ENCODE assay signal across 25 mouse cellular contexts in the genomic region with DNA sequence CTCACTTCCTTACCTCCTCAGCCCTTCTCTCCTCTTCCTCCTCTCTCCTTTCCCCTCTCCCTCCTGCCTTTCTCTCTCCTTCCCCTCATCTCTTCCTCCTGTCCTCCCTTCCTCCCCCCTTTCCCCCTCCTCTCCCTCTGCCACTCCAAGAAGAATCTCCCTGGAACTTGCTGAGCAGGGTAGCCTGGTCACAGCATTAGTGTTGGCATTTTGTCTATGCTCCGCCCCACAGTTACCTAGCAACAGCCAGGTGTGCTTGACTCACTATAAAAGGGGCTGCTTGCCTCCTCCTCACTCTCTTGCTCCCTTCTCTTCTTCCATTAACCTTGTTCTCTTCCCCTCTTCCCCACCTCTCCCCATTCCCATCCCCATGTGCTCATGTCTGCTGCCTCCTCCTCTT.
"Had no signal": no experiment of that assay in that cellular context is flagged by ENCODE, and none has a peak within 500 bp of the region (broad histone marks: within the 10 kb centered on the region; RNA-seq: fewer than 3 reads in every experiment).

No protein-coding gene starts in this region.

- H3K4me1 ChIP-seq: heart, embryonic 13.5 days; heart, embryonic 15.5 days; intestine, embryonic 15.5 days; limb, embryonic 10.5 days; limb, embryonic 12.5 days had no signal

- H3K9me3 ChIP-seq: heart, embryonic 15.5 days; hindbrain, embryonic 10.5 days; intestine, embryonic 15.5 days; limb, embryonic 10.5 days; limb, embryonic 12.5 days had no signal

- H3K27ac ChIP-seq: heart, adult 2 months; heart, embryonic 13.5 days; heart, embryonic 15.5 days; hindbrain, embryonic 10.5 days; hindbrain, embryonic 12.5 days; hindbrain, embryonic 14.5 days; intestine, embryonic 15.5 days; left cerebral cortex, adult 2 months; limb, embryonic 10.5 days; limb, embryonic 12.5 days had no signal

- H3K4me2 ChIP-seq: heart, embryonic 11.5 days; heart, embryonic 13.5 days; heart, embryonic 15.5 days; hindbrain, embryonic 12.5 days; hindbrain, embryonic 14.5 days; intestine, embryonic 15.5 days; limb, embryonic 12.5 days; liver, embryonic 11.5 days had no signal

- H3K36me3 ChIP-seq: heart, embryonic 13.5 days; heart, embryonic 15.5 days; hindbrain, embryonic 10.5 days; hindbrain, embryonic 12.5 days; intestine, embryonic 15.5 days; limb, embryonic 10.5 days; limb, embryonic 12.5 days had no signal

- H3K4me3 ChIP-seq: heart, adult 2 months; heart, embryonic 13.5 days; heart, embryonic 15.5 days; hindbrain, embryonic 10.5 days; hindbrain, embryonic 12.5 days; intestine, embryonic 15.5 days; layer of hippocampus, adult 2 months; left cerebral cortex, adult 2 months; limb, embryonic 10.5 days; limb, embryonic 12.5 days had no signal

- DNase-seq: gastrocnemius, postnatal 14 days; gastrocnemius, postnatal 36 days; heart, adult 2 months; heart, postnatal 4 days; kidney, adult 18-20 months; kidney, adult 8-10 months; kidney, postnatal 10 days; kidney, postnatal 25 days; kidney, postnatal 4 days; liver had no signal

- H3K9ac ChIP-seq: heart, embryonic 13.5 days; heart, embryonic 15.5 days; hindbrain, embryonic 12.5 days; hindbrain, embryonic 14.5 days; intestine, embryonic 15.5 days; limb, embryonic 12.5 days had no signal

- H3K27me3 ChIP-seq: heart, embryonic 15.5 days; hindbrain, embryonic 12.5 days; intestine, embryonic 15.5 days; limb, embryonic 12.5 days had no signal

- ATAC-seq: hindbrain, embryonic 16.5 days; inflammation-experienced regulatory T-cells, adult 6 months; intestine, embryonic 15.5 days; intestine, postnatal 0 days had no signal
